Mouse (Mus musculus) naive thymus-derived CD4-positive, alpha-beta T cell, adult 2 months (primary cell): Measurements from ENCODE around the gene Retn.

Experiments
- DNase-seq: peaks from one replicate; pipeline ENCODE4 v3.0.0-alpha.2; 2011; ENCODE audit warnings: low read depth

The Retn gene

GRCm38 (mm10) chr8:3655526-3655925 lies at the start of gene Retn:
Gene Retn, plus strand, starts transcription at chr8:3655770.
- no peak for DNase-seq

GRCm38 (mm10) chr8:3606593-3606992 lies 49.0 kb upstream of the Retn start:
- DNase-seq, result no peak

- DNase-seq, result no peak
Observed at GRCm38 (mm10) chr8:3607822-3608221, 47.7 kb upstream of the Retn start.

GRCm38 (mm10) chr8:3609046-3609815 lies 46.3 kb upstream of the Retn start:
- DNase-seq, result no peak

GRCm38 (mm10) chr8:3609816-3610150 lies 45.8 kb upstream of the Retn start:
- DNase-seq, result no peak

- peak; percentile 99 for DNase-seq
Observed at GRCm38 (mm10) chr8:3621199-3621970, 34.2 kb upstream of the Retn start, which contains the start of the genes Xab2 and Pet100. Gene Xab2, minus strand, starts transcription at chr8:3621316. Gene Pet100, plus strand, starts transcription at chr8:3621548.

- no peak for DNase-seq
Observed at GRCm38 (mm10) chr8:3622119-3622518, 33.5 kb upstream of the Retn start.

- no peak for DNase-seq
Observed at GRCm38 (mm10) chr8:3625445-3625844, 30.1 kb upstream of the Retn start, which contains the start of gene Pcp2. Gene Pcp2, minus strand, starts transcription at chr8:3625545.

- no peak for DNase-seq
Observed at GRCm38 (mm10) chr8:3626971-3627370, 28.6 kb upstream of the Retn start.

GRCm38 (mm10) chr8:3628014-3628413 lies 27.6 kb upstream of the Retn start:
- peak; percentile 60 for DNase-seq

GRCm38 (mm10) chr8:3630647-3631477 lies 24.7 kb upstream of the Retn start, which contains the start of gene Stxbp2:
Gene Stxbp2, plus strand, starts transcription at chr8:3630955.
- DNase-seq, result peak; percentile 93

GRCm38 (mm10) chr8:3631478-3631875 lies 24.1 kb upstream of the Retn start:
- DNase-seq, result peak; percentile 41

GRCm38 (mm10) chr8:3645804-3646203 lies 9.8 kb upstream of the Retn start:
- DNase-seq, result peak; percentile 57

GRCm38 (mm10) chr8:3646824-3647531 lies 8.6 kb upstream of the Retn start:
- DNase-seq, result no peak

GRCm38 (mm10) chr8:3647561-3647960 lies 8.0 kb upstream of the Retn start:
- DNase-seq, result no peak

GRCm38 (mm10) chr8:3648268-3648667 lies 7.3 kb upstream of the Retn start:
- no peak for DNase-seq

- DNase-seq, result no peak
Observed at GRCm38 (mm10) chr8:3648990-3649389, 6.6 kb upstream of the Retn start.

- DNase-seq, result no peak
Observed at GRCm38 (mm10) chr8:3652845-3653244, 2.7 kb upstream of the Retn start.

GRCm38 (mm10) chr8:3654726-3655508 lies 653 bp upstream of the Retn start:
- no peak for DNase-seq

GRCm38 (mm10) chr8:3656725-3657381 lies 1.3 kb downstream of the Retn start:
- no peak for DNase-seq
